Mouse (Mus musculus) midbrain, postnatal 0 days (tissue): Measurements from ENCODE around the gene 1700029I15Rik. TPM values are rescaled to one million over a fixed set of nuclear protein-coding genes. Genes with fewer than 3 reads are reported as not detected.
A peak's percentile ranks its signal among the peaks of the same experiment; 100 is the strongest.
"Not testable (repeated sequence)": the region's sequence is repeated elsewhere in the genome, so short reads cannot be mapped to it uniquely, and the experiment has no call there.

ENCODE experiments used
- ATAC-seq: fragments of 200-750 bp; cut with Nextera tagmentation; 2 replicates; pipeline ENCODE4 v1.8.0; 2017; ENCODE audit warnings: moderate number of reproducible peaks, mild to moderate bottlenecking, moderate TSS enrichment, moderate library complexity; ENCODE audit not compliant: low FRiP score
- DNase-seq: peaks from one replicate; pipeline ENCODE4 v3.0.0-alpha.2; 2015; ENCODE audit warnings: low spot score
- H3K27ac ChIP-seq: fragments of 300-500 bp; sonication (generic); 2 replicates; pipeline ENCODE4 v1.5.1; 2014; ENCODE audit warnings: low read depth, mild to moderate bottlenecking, low read length, mixed read lengths
- H3K27me3 ChIP-seq: fragments of 300-500 bp; sonication (generic); 2 replicates; pipeline ENCODE4 v1.6.1; 2014; ENCODE audit warnings: low read length, control low read depth, mixed read lengths; ENCODE audit not compliant: insufficient read depth
- H3K36me3 ChIP-seq: fragments of 300-500 bp; sonication (generic); 2 replicates; pipeline ENCODE4 v1.6.1; 2014; ENCODE audit warnings: low read length, control low read depth, mixed read lengths; ENCODE audit not compliant: insufficient read depth
- H3K4me1 ChIP-seq: fragments of 300-500 bp; sonication (generic); 2 replicates; pipeline ENCODE4 v1.6.1; 2014; ENCODE audit warnings: mild to moderate bottlenecking, control low read depth, antibody characterized with exemption, low read length, mixed read lengths; ENCODE audit not compliant: insufficient read depth
- H3K4me2 ChIP-seq: fragments of 300-500 bp; sonication (generic); 2 replicates; pipeline ENCODE4 v1.6.1; 2014; ENCODE audit warnings: low read depth, mild to moderate bottlenecking, low read length, mixed read lengths; ENCODE audit not compliant: poor library complexity, severe bottlenecking
- H3K4me3 ChIP-seq: fragments of 300-500 bp; sonication (generic); 2 replicates; pipeline ENCODE4 v1.5.1; 2014; ENCODE audit warnings: low read depth, mild to moderate bottlenecking, low read length, moderate library complexity
- H3K9ac ChIP-seq: fragments of 300-500 bp; sonication (generic); replicated peaks from 2 replicates; pipeline ENCODE4 v1.6.1; 2014; ENCODE audit warnings: mild to moderate bottlenecking, low read length, moderate library complexity, mixed read lengths; ENCODE audit not compliant: poor library complexity, severe bottlenecking
- H3K9me3 ChIP-seq: fragments of 300-500 bp; sonication (generic); 2 replicates; pipeline ENCODE4 v1.6.1; 2016; ENCODE audit warnings: low read length, control low read depth
- CTCF ChIP-seq: IDR thresholded peaks from 2 replicates; pipeline ENCODE4 v1.5.1; 2016; ENCODE audit warnings: antibody characterized with exemption, mild to moderate bottlenecking
- WGBS: fragments of 180-500 bp; shearing (Covaris S2); extraction: QIAGEN DNeasy Blood & Tissue Kit; methylation state at CpG from one replicate; pipeline ENCODE4 v1.1.7; 2014; 5-methylcytosine and 5-hydroxymethylcytosine counted together
- polyA plus RNA-seq: library from polyadenylated mRNA; unstranded; fragments of >200 nt; fragmentation: Nextera tagmentation; extraction: Ambion mirVana; gene quantifications from 2 replicates; pipeline ENCODE4 v1.2.1, GENCODE M21; 2015
- total RNA-seq: library from RNA; depleted of rRNA; stranded (reverse); fragments of >200 nt; gene quantifications from 2 replicates; pipeline ENCODE4 v1.2.3, GENCODE M21; 2014

Gene 1700029I15Rik
- total and polyA plus RNA-seq, 2 experiments from 2014 or later, result 4.7 to 8.6 TPM

- Histone ChIP-seq H3K4me2 (peak overlapping the region; percentile 51), H3K9me3 (no peaks in the 10 kb centered on the region), H3K9ac (peak overlapping the region; percentile 59), H3K36me3 (peaks cover 1% of the 10 kb centered on the region; the same call in 1 of the 2 replicates), H3K27me3 (no peaks in the 10 kb centered on the region), H3K27ac (peak overlapping the region; percentile 73), H3K4me3 (peak overlapping the region; percentile 23), H3K4me1 (peaks cover 16% of the 10 kb centered on the region)
- WGBS, result 7% methylated on average over 23 of the region's 26 CpGs
- DNase-seq (peak; percentile 72), ATAC-seq (no peak)
- no peak for TF ChIP-seq CTCF
Observed at GRCm38 (mm10) chr2:92392318-92393264, 10.3 kb downstream of the 1700029I15Rik start.

- Histone ChIP-seq H3K4me1 (peaks cover 16% of the 10 kb centered on the region; the same call in 1 of the 2 replicates), H3K9me3 (no peaks in the 10 kb centered on the region), H3K36me3 (no peaks in the 10 kb centered on the region), H3K27ac (no peak overlapping the region), H3K27me3 (no peaks in the 10 kb centered on the region), H3K4me3 (no peak overlapping the region), H3K4me2 (no peak overlapping the region), H3K9ac (no peak overlapping the region)
- 90% methylated on average over 3 of the region's 3 CpGs for WGBS
- DNase-seq (no peak), ATAC-seq (no peak)
- TF ChIP-seq CTCF, result no peak
Observed at GRCm38 (mm10) chr2:92395535-92395934, 13.2 kb downstream of the 1700029I15Rik start.

- WGBS, result 95% methylated on average over 1 of the region's 1 CpGs
- H3K4me1 ChIP-seq, result peaks cover 13% of the 10 kb centered on the region; the same call in 1 of the 2 replicates
- H3K36me3 ChIP-seq, result no peaks in the 10 kb centered on the region
- H3K4me3 ChIP-seq, result no peak overlapping the region
- H3K4me2 ChIP-seq, result no peak overlapping the region
- no peaks in the 10 kb centered on the region for H3K27me3 ChIP-seq
- H3K9me3 ChIP-seq, result no peaks in the 10 kb centered on the region
- no peak overlapping the region for H3K9ac ChIP-seq
- TF ChIP-seq CTCF, result no peak
- DNase-seq, result no peak
- H3K27ac ChIP-seq, result no peak overlapping the region
- ATAC-seq, result no peak
Observed at GRCm38 (mm10) chr2:92397436-92397835, 15.1 kb downstream of the 1700029I15Rik start.

- peak overlapping the region; percentile 67 for H3K4me3 ChIP-seq
- peak overlapping the region; percentile 74 for H3K27ac ChIP-seq
- not testable (repeated sequence) for H3K9me3 ChIP-seq, ATAC-seq, H3K27me3 ChIP-seq
- H3K36me3 ChIP-seq, result peaks cover 14% of the 10 kb centered on the region
- DNase-seq, result peak; percentile 16
- H3K4me2 ChIP-seq, result peak overlapping the region; percentile 65
- H3K4me1 ChIP-seq, result peaks cover 11% of the 10 kb centered on the region; the same call in 1 of the 2 replicates
- WGBS, result 21% methylated on average over 3 of the region's 4 CpGs
- H3K9ac ChIP-seq, result 0 out of 2 replicates have a peak overlapping the region, but pooled peaks have one; percentile 19
Observed at GRCm38 (mm10) chr2:92399877-92400276, 17.5 kb downstream of the 1700029I15Rik start.

- peak overlapping the region; percentile 67 for H3K4me3 ChIP-seq
- peaks cover 22% of the 10 kb centered on the region for H3K36me3 ChIP-seq
- TF ChIP-seq CTCF, result no peak
- H3K27me3 ChIP-seq, result no peaks in the 10 kb centered on the region
- peak overlapping the region; percentile 65 for H3K4me2 ChIP-seq
- peak; percentile 20 for DNase-seq
- H3K9ac ChIP-seq, result peak overlapping the region; percentile 80
- 0 out of 2 replicates have a peak, but pooled peaks have one; percentile 2 for ATAC-seq
- WGBS, result 1% methylated on average over 21 of the region's 22 CpGs
- H3K27ac ChIP-seq, result peak overlapping the region; percentile 74
- no peaks in the 10 kb centered on the region for H3K9me3 ChIP-seq
- H3K4me1 ChIP-seq, result peaks cover 11% of the 10 kb centered on the region; the same call in 1 of the 2 replicates
Observed at GRCm38 (mm10) chr2:92400682-92401081, 18.3 kb downstream of the 1700029I15Rik start.

- H3K4me1 ChIP-seq, result peaks cover 11% of the 10 kb centered on the region; the same call in 1 of the 2 replicates
Observed at GRCm38 (mm10) chr2:92401091-92401561, 18.8 kb downstream of the 1700029I15Rik start, which contains the start of gene Mapk8ip1. TSS of gene Mapk8ip1 (minus strand) at chr2:92401263.

More at GRCm38 (mm10) chr2:92401091-92401561, 18.8 kb downstream of the 1700029I15Rik start, which contains the start of gene Mapk8ip1:
- no peaks in the 10 kb centered on the region for H3K9me3 ChIP-seq
- DNase-seq, result peak; percentile 55
- peak within 1 kb of the TSS; percentile 65 for H3K4me2 ChIP-seq
- H3K9ac ChIP-seq, result peak within 1 kb of the TSS; percentile 80
- 1% methylated on average over 41 of the region's 59 CpGs for WGBS
- H3K4me3 ChIP-seq, result peak within 1 kb of the TSS; percentile 67
- peak within 1 kb of the TSS; percentile 74 for H3K27ac ChIP-seq
- no peaks in the 10 kb centered on the region for H3K27me3 ChIP-seq
- no peak for TF ChIP-seq CTCF
- H3K36me3 ChIP-seq, result peaks cover 27% of the 10 kb centered on the region
- peak; percentile 62 for ATAC-seq
